Mouse (Mus musculus): ENCODE data around the gene Nav2. TPM values are rescaled to one million over a fixed set of nuclear protein-coding genes. Genes with fewer than 3 reads are reported as not detected.

Gene Nav2
- polyA plus RNA-seq, 1 experiment from 2014 or later: 25.6 TPM

DNA sequence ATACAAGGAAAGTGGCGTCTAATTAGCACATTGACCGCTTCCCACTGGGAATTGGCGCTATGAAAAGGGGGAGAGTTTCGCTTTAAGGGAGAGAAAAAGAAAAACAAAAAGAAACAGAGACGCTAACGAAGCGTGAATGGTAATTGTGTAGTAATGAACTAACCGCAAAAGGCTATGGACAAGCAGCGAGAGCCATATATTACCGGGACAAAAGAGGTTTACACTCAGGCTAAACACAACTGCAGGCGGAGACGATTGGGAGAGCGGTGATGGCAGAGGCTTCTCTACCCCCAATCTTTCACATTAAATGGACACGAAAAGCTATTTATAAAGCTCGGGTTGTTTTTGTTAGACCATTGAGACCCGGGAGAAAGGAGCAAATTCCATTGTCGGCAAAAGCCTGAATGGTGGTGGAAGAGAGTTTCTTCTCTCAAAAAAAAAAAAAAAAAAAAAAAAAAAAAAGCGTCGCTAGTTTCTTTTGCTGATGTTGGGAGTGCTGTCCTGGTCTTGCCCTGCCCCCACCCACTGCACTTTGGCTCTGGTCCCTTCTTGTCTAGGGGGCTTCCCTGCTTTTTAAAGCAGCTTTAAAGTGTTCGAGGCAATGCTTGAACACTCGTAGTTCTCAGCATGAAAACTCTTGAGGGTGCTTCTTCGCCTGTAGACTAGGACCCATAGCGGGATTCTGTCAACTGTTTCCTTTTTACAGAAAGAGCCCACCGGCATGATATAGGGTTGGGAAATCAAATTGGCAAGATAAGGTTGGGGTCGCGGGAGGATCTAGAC, 726.0 kb downstream of the Nav2 start:
- Histone ChIP-seq H3K9me3 (no peaks in the 10 kb centered on the region), H3K4me1 (replicated peaks) (peaks cover 56% of the 10 kb centered on the region), H3K4me3 (peak overlapping the region; percentile 50), H3K27me3 (ENCODE audit: insufficient read depth, poor library complexity, severe bottlenecking) (peaks cover 100% of the 10 kb centered on the region), H3K27ac (peak overlapping the region; percentile 82), H3K36me3 (peaks cover 7% of the 10 kb centered on the region; the same call in 1 of the 2 replicates)
- peak; percentile 46 for DNase-seq (ENCODE audit: low spot score)
- WGBS: under 1% methylated on average over 26 of the region's 26 CpGs

DNA sequence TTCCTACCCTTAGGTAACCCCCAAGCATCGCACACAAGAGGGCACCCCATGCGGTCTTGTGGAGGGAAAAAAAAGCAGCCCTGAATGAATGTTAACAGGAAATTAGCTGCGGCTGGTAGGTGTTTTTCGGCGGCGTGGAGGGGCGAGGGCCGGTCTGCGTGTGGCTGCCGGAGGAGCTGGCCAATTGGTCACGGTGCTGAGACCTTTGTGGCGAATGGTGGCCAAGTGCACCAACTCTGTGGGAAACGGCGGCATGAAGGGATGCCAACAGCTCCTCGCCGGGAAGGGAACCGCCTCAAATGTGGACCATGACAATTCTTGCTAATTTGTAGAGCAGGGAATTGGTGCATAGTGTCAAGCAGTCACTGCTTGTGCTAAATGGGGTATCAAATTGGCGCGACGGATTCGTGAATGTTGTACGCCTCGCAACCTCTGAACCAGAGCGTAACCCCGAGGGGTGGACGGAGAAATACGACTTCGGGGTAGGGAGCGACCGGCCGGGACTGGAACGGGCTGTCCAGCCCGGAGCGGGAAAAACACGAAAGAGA, 726.6 kb downstream of the Nav2 start:
- H3K27ac ChIP-seq: peak overlapping the region; percentile 82
- under 1% methylated on average over 35 of the region's 35 CpGs for WGBS
- peaks cover 56% of the 10 kb centered on the region for H3K4me1 ChIP-seq (replicated peaks)

DNA sequence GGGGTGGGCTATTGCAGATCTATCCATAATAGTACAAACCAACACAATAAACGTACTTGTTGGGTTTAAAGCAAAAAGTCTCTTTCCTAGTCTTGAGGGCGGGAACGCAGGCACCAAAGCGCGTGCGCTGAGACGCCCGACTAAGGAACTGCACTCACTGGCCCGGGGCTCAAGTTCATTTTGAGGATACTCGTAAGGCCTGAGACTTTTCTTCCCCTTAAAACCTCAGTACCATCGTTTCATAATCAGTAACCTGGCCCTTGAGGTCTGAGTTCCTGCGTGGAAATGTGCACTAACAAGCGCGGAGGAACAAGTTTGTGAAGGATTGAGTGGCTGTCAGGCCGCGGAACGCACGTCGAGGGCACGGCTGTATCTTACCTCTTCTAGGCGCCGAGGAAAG, 727.5 kb downstream of the Nav2 start:
- Histone ChIP-seq H3K4me3 (peak overlapping the region; percentile 50), H3K27me3 (ENCODE audit: insufficient read depth, poor library complexity, severe bottlenecking) (peaks cover 100% of the 10 kb centered on the region), H3K4me1 (replicated peaks) (peaks cover 56% of the 10 kb centered on the region), H3K9me3 (no peaks in the 10 kb centered on the region), H3K36me3 (peaks cover 7% of the 10 kb centered on the region; the same call in 1 of the 2 replicates), H3K27ac (peak overlapping the region; percentile 82)
- WGBS: 1% methylated on average over 22 of the region's 22 CpGs
- peak; percentile 39 for DNase-seq (ENCODE audit: low spot score)

More for the DNA sequence above, 726.6 kb downstream of the Nav2 start:
- H3K9me3 ChIP-seq: no peaks in the 10 kb centered on the region
- peak; percentile 79 for DNase-seq (ENCODE audit: low spot score)
- H3K36me3 ChIP-seq: peaks cover 7% of the 10 kb centered on the region; the same call in 1 of the 2 replicates
- H3K27me3 ChIP-seq (ENCODE audit: insufficient read depth, poor library complexity, severe bottlenecking): peaks cover 100% of the 10 kb centered on the region
- H3K4me3 ChIP-seq: peak overlapping the region; percentile 50

DNA sequence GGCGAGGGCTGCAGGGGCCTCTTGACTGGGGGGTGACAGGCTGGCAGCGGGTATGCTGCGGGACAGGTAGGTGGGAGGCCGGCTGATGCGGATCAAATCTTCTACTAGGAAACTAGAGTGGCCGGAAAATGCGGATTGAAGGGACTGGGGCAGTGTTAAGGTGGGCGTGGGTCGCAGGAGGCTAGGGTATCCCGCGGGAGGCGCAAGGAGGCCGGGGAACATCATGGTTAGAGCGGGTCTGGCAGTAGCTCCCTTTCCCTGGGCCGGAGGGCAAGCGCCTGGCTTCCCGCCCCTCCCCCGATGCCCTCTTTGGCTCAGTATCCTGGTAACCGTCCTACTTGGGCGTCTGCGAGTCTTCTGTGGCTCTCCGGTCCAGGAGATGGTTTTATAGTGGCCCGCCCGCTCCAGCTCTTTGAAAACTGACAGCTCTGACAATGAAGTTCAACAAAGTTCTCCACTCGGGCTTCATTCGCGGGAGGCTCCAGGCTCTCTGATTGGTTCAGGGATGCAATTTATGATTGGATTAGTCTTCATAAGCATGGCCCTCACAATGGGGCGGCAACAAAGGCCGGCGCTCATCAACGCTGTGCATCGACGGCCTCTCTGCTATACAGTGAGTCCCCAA, 728.1 kb downstream of the Nav2 start, which contains the start of gene Dbx1:
Gene Dbx1, minus strand, starts transcription at position 359 of the 625 bp plus-strand sequence.
- DNase-seq (ENCODE audit: low spot score): peak; percentile 74
- H3K9me3 ChIP-seq: no peaks in the 10 kb centered on the region
- peaks cover 6% of the 10 kb centered on the region; the same call in 1 of the 2 replicates for H3K36me3 ChIP-seq
- peaks cover 56% of the 10 kb centered on the region for H3K4me1 ChIP-seq (replicated peaks)
- H3K27me3 ChIP-seq (ENCODE audit: insufficient read depth, poor library complexity, severe bottlenecking): peaks cover 100% of the 10 kb centered on the region
- WGBS: under 1% methylated on average over 33 of the region's 33 CpGs
- peak within 1 kb of the TSS; percentile 82 for H3K27ac ChIP-seq
- H3K4me3 ChIP-seq: peak within 1 kb of the TSS; percentile 50

DNA sequence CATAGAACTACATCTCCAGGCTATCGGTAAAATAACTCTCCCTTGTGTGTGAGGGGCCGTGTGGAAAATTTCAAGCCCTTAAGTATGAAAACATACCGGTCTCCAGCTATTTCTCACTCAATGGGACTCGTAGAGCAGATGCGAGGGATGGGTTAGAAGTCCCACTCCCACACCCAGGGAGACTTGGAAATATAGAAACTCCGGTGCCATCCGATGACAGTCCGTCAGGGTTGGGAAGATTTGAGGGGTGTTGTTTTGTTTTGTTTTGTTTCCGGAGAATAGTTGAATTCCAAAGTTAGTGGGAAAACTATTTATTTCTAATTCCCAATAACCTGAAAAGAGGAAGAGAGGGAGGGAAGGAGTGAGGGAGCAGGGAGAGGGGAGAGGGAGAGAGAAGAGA, 728.8 kb downstream of the Nav2 start:
- Histone ChIP-seq H3K36me3 (0 out of 2 replicates have a peak, but pooled peaks cover 2% of the 10 kb centered on the region), H3K9me3 (no peaks in the 10 kb centered on the region), H3K4me3 (peak overlapping the region; percentile 50; the same call in 1 of the 2 replicates), H3K4me1 (replicated peaks) (peaks cover 52% of the 10 kb centered on the region), H3K27ac (peak overlapping the region; percentile 46; the same call in 1 of the 2 replicates), H3K27me3 (ENCODE audit: insufficient read depth, poor library complexity, severe bottlenecking) (peaks cover 100% of the 10 kb centered on the region)
- WGBS: 1% methylated on average over 9 of the region's 9 CpGs
- peak; percentile 20 for DNase-seq (ENCODE audit: low spot score)

DNA sequence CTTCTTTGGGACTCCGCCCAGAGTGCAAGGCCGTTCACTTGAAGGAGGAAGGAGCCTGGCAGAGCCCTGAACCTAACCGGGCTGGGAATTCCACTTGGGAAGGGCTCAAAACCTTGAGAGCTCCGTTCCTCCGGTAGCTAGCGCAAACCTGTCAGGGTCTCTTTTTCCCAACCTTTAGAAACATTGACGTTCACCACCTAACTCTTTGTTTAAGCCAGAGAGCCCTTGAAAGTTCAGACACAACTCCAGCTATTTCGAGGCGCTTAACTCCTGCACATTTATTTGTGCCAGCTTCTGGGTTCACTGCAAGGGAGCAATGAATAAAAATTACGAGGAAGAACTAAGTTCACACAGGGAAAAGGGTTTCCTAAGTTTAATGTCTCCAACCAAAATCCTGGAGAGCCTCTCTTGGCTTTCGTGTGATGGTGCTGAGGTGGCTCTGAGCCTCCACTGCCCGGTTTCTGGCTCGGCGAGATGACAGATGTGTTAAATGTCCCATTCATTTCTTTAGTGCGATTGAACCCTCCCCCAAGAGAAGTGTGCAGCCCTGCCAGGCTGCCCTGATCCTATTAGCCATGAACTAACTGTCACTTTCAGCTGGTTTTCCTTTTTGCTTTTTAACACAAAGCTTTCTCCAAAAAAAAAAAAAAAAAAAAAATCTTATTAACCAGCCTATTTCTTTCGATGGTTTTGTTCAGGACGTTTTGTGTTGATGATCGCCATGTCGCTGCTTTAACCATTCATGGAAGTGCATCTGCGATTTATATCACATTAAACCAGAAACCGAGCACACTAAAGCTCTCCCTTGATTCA, 729.5 kb downstream of the Nav2 start:
- under 1% methylated on average over 21 of the region's 21 CpGs for WGBS
- Histone ChIP-seq H3K9me3 (no peaks in the 10 kb centered on the region), H3K4me3 (peak overlapping the region; percentile 50; the same call in 1 of the 2 replicates), H3K36me3 (no peaks in the 10 kb centered on the region), H3K27me3 (ENCODE audit: insufficient read depth, poor library complexity, severe bottlenecking) (peaks cover 100% of the 10 kb centered on the region), H3K27ac (peak overlapping the region; percentile 46; the same call in 1 of the 2 replicates), H3K4me1 (replicated peaks) (peaks cover 44% of the 10 kb centered on the region)
- DNase-seq (ENCODE audit: low spot score): peak; percentile 45

DNA sequence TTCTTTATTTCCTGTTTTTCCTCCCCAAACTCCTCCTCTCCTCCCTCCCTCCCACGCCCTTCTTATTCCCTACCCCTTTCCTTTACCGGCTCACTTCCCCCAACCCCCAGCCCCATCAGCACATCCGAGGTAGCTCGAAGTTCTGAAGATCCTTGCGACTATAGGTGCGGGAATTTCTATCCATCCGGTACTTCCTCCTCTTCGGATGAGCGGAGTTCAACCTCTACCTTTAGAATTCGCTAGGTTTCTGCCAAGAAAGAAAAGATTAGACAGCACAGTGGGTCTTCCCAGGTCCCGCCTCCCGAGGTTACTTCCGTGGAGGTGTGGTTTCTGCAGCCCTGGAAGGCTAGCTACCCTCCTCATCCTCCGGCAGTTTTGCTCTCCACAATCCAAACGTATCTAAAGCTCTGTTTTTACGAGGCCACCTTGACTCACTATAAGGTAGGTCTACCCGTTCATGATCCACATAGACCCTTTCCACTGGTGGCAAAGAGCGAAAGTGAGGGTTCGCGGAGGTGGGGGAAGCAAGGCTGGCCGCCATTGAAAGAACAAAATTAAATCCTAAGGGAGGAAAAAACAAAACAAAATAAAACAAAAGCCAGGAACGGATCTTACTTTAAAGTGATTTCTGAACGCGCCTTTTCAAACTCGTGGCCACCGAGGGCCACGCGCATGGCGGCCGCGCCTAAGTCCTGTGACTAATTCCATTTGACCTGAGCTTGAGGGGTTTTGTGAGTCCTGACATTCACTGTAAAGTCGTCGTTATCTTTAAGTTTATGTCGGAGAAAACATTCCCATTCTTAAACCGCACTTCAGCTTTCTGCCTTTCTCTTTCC, 730.6 kb downstream of the Nav2 start:
- DNase-seq (ENCODE audit: low spot score): peak; percentile 28
- Histone ChIP-seq H3K4me3 (peak overlapping the region; percentile 37), H3K27ac (peak overlapping the region; percentile 56; the same call in 1 of the 2 replicates), H3K36me3 (no peaks in the 10 kb centered on the region), H3K27me3 (ENCODE audit: insufficient read depth, poor library complexity, severe bottlenecking) (peaks cover 100% of the 10 kb centered on the region), H3K4me1 (replicated peaks) (peaks cover 33% of the 10 kb centered on the region), H3K9me3 (no peaks in the 10 kb centered on the region)
- WGBS: 1% methylated on average over 35 of the region's 35 CpGs

DNA sequence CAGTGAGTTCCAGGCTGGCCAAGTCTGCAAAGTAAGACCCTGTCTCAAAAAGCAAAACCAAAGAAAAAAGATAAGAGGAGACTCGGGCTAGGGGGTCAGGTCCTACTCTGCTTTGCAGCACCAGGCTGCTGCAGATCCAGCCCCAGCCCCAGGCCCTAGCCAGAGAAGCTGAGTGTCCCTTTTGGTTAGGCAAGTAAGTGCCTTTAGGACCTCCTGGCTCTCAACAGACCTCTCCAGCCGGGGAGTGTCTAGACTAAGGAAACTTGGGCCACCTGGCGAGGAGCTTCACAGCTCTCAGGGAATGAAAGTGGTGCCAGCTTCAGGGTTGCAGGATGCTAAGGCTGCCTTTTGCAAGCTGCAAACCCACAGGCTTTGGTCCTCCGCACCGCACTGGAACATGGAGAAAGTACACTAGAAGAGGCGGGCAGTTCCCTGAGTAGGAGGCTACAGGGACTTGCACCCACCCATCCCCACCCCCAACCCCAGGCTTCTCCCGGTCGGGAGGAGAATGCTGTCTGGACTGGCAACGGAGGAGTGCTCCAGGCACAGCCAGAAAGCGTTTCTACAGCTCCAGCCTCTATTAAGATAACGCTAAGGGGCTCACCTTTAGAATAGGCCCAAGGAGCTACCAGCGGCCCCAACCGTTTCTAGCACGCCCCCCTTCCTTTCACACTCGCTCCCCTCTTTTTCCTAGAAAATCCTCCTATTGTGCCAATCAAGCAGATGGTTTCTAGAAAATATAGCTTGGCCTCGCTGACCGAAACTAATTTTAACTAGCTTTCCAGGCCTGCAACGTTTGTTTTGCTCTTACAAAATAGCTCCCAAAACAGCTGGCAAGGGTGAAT, 731.6 kb downstream of the Nav2 start:
- H3K9me3 ChIP-seq: no peaks in the 10 kb centered on the region
- H3K36me3 ChIP-seq: no peaks in the 10 kb centered on the region
- peaks cover 27% of the 10 kb centered on the region for H3K4me1 ChIP-seq (replicated peaks)
- peak; percentile 44 for DNase-seq (ENCODE audit: low spot score)
- H3K27me3 ChIP-seq (ENCODE audit: insufficient read depth, poor library complexity, severe bottlenecking): peaks cover 100% of the 10 kb centered on the region
- WGBS: 7% methylated on average over 18 of the region's 18 CpGs
- peak overlapping the region; percentile 16 for H3K4me3 ChIP-seq
- peak overlapping the region; percentile 51 for H3K27ac ChIP-seq

DNA sequence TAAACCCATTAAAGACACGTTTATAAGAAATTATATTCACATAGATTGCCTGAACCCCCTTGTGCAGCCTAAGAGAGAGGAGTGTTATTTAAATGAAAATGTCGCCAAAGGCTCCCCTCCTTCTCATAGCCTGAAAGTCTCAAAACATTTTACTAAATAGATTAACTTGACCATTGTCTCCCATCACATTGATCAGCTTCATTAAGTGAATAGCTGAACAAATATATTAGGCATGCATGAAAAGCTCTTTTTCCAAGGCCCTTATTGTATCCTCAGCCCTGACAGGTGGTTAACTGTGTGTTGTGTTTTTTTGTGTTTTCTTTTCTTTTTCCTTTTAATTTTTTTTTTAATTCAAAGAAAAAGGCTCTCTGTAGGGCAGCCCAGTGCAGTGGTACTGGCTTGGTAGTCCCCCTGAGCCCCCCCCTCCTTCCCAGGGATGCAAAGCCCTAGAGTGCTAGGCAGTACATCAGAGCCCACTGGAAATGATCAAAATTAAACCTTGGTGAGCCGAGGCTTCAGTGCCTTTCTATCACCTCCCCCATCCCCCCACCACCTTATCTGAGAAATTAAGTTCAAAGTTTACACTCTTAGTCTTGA, 732.3 kb downstream of the Nav2 start:
- DNase-seq (ENCODE audit: low spot score): no peak
- H3K9me3 ChIP-seq: peaks cover 3% of the 10 kb centered on the region; the same call in 1 of the 2 replicates
- no peaks in the 10 kb centered on the region for H3K36me3 ChIP-seq
- peaks cover 100% of the 10 kb centered on the region for H3K27me3 ChIP-seq (ENCODE audit: insufficient read depth, poor library complexity, severe bottlenecking)
- H3K27ac ChIP-seq: no peak overlapping the region
- H3K4me3 ChIP-seq: no peak overlapping the region
- WGBS: 9% methylated on average over 3 of the region's 3 CpGs
- H3K4me1 ChIP-seq (replicated peaks): peaks cover 21% of the 10 kb centered on the region

Measured in hindbrain, embryonic 10.5 days (tissue).